Mouse (Mus musculus) lung, embryonic 14.5 days (tissue): ENCODE results near the gene Sgcb. TPM values are rescaled to one million over a fixed set of nuclear protein-coding genes. Genes with fewer than 3 reads are reported as not detected.

Source experiments
- ATAC-seq: fragments of 200-750 bp; cut with Nextera tagmentation; 2 replicates; pipeline ENCODE4 v1.8.0; 2017; ENCODE audit warnings: mild to moderate bottlenecking, moderate TSS enrichment, moderate library complexity; ENCODE audit not compliant: insufficient read depth
- DNase-seq: peaks from one replicate; pipeline ENCODE4 v3.0.0-alpha.2; 2015
- H3K27ac ChIP-seq: fragments of 300-500 bp; sonication (generic); 2 replicates; pipeline ENCODE4 v1.5.1; 2014; ENCODE audit warnings: low read depth, mild to moderate bottlenecking, moderate library complexity
- H3K27me3 ChIP-seq: fragments of 300-500 bp; sonication (generic); 2 replicates; pipeline ENCODE4 v1.6.1; 2014; ENCODE audit warnings: low read length, control low read depth; ENCODE audit not compliant: insufficient read depth
- H3K36me3 ChIP-seq: fragments of 300-500 bp; sonication (generic); 2 replicates; pipeline ENCODE4 v1.6.1; 2014; ENCODE audit warnings: control low read depth; ENCODE audit not compliant: insufficient read depth
- H3K4me1 ChIP-seq: fragments of 300-500 bp; sonication (generic); 2 replicates; pipeline ENCODE4 v1.6.1; 2014; ENCODE audit warnings: antibody characterized with exemption, control low read depth; ENCODE audit not compliant: insufficient read depth
- H3K4me2 ChIP-seq: fragments of 300-500 bp; sonication (generic); 2 replicates; pipeline ENCODE4 v1.6.1; 2014; ENCODE audit warnings: mild to moderate bottlenecking
- H3K4me3 ChIP-seq: fragments of 300-500 bp; sonication (generic); 2 replicates; pipeline ENCODE4 v1.5.1; 2014; ENCODE audit warnings: low read depth, low read length
- H3K9ac ChIP-seq: fragments of 300-500 bp; sonication (generic); 2 replicates; pipeline ENCODE4 v1.6.1; 2014
- H3K9me3 ChIP-seq: fragments of 300-500 bp; sonication (generic); 2 replicates; pipeline ENCODE4 v1.6.1; 2016; ENCODE audit warnings: low read depth, low read length, control low read depth
- CTCF ChIP-seq: IDR thresholded peaks from 2 replicates; pipeline ENCODE4 v1.5.1; 2016; ENCODE audit warnings: antibody characterized with exemption, low read depth
- WGBS: fragments of 180-500 bp; shearing (Covaris S2); extraction: QIAGEN DNeasy Blood & Tissue Kit; methylation state at CpG from one replicate; pipeline ENCODE4 v1.1.7; 2014; 5-methylcytosine and 5-hydroxymethylcytosine counted together
- polyA plus RNA-seq: library from polyadenylated mRNA; unstranded; fragments of >200 nt; fragmentation: Nextera tagmentation; extraction: Ambion mirVana; gene quantifications from 2 replicates; pipeline ENCODE4 v1.2.1, GENCODE M21; 2014

Sgcb gene
- polyA plus RNA-seq, 1 experiment from 2014 or later: 27.7 TPM

GRCm38 (mm10) chr5:73625505-73625904, 22.1 kb downstream of the Sgcb start:
- Histone ChIP-seq H3K9me3 (no peaks in the 10 kb centered on the region), H3K27me3 (no peaks in the 10 kb centered on the region), H3K4me2 (no peak overlapping the region), H3K4me3 (no peak overlapping the region), H3K36me3 (no peaks in the 10 kb centered on the region), H3K4me1 (no peaks in the 10 kb centered on the region), H3K9ac (no peak overlapping the region), H3K27ac (no peak overlapping the region)
- DNase-seq (no peak), ATAC-seq (no peak)
- no peak for TF ChIP-seq CTCF
- 66% methylated on average over 1 of the region's 1 CpGs for WGBS

- Histone ChIP-seq H3K27me3 (no peaks in the 10 kb centered on the region), H3K36me3 (no peaks in the 10 kb centered on the region), H3K9me3 (no peaks in the 10 kb centered on the region), H3K9ac (no peak overlapping the region), H3K4me1 (no peaks in the 10 kb centered on the region), H3K4me2 (no peak overlapping the region), H3K27ac (no peak overlapping the region), H3K4me3 (no peak overlapping the region)
- ATAC-seq: no peak
- WGBS: 86% methylated on average over 1 of the region's 1 CpGs
- DNase-seq: no peak
- no peak for TF ChIP-seq CTCF
These were observed 28.6 kb downstream of the Sgcb start for GRCm38 (mm10) chr5:73618969-73619368.

GRCm38 (mm10) chr5:73615211-73615610, 32.4 kb downstream of the Sgcb start:
- ATAC-seq (no peak), DNase-seq (no peak)
- WGBS: 73% methylated on average over 7 of the region's 7 CpGs
- Histone ChIP-seq H3K9ac (no peak overlapping the region), H3K9me3 (no peaks in the 10 kb centered on the region), H3K36me3 (no peaks in the 10 kb centered on the region), H3K4me1 (no peaks in the 10 kb centered on the region), H3K27me3 (no peaks in the 10 kb centered on the region), H3K4me2 (no peak overlapping the region), H3K27ac (no peak overlapping the region), H3K4me3 (no peak overlapping the region)
- no peak for TF ChIP-seq CTCF

GRCm38 (mm10) chr5:73613296-73613695, 34.3 kb downstream of the Sgcb start:
- 88% methylated on average over 8 of the region's 8 CpGs for WGBS
- Histone ChIP-seq H3K36me3 (no peaks in the 10 kb centered on the region), H3K4me2 (no peak overlapping the region), H3K4me3 (no peak overlapping the region), H3K9ac (no peak overlapping the region), H3K4me1 (no peaks in the 10 kb centered on the region), H3K27me3 (no peaks in the 10 kb centered on the region), H3K27ac (no peak overlapping the region), H3K9me3 (no peaks in the 10 kb centered on the region)
- DNase-seq: no peak
- no peak for ATAC-seq
- TF ChIP-seq CTCF: no peak

GRCm38 (mm10) chr5:73611071-73611470, 36.5 kb downstream of the Sgcb start:
- no peaks in the 10 kb centered on the region for H3K9me3 ChIP-seq
- no peak overlapping the region for H3K4me2 ChIP-seq
- H3K4me3 ChIP-seq: no peak overlapping the region
- no peaks in the 10 kb centered on the region for H3K36me3 ChIP-seq
- H3K4me1 ChIP-seq: no peaks in the 10 kb centered on the region
- no peak for TF ChIP-seq CTCF
- H3K27ac ChIP-seq: no peak overlapping the region
- DNase-seq: no peak
- ATAC-seq: no peak
- WGBS: 89% methylated on average over 4 of the region's 4 CpGs
- no peaks in the 10 kb centered on the region for H3K27me3 ChIP-seq
- H3K9ac ChIP-seq: no peak overlapping the region

GRCm38 (mm10) chr5:73604964-73605363, 42.6 kb downstream of the Sgcb start:
- no peak overlapping the region for H3K9ac ChIP-seq
- ATAC-seq (no peak), DNase-seq (no peak)
- no peaks in the 10 kb centered on the region for H3K9me3 ChIP-seq
- H3K36me3 ChIP-seq: no peaks in the 10 kb centered on the region
- no peaks in the 10 kb centered on the region for H3K27me3 ChIP-seq
- no peak overlapping the region for H3K4me2 ChIP-seq
- no peak for TF ChIP-seq CTCF
- no peak overlapping the region for H3K4me3 ChIP-seq
- H3K4me1 ChIP-seq: no peaks in the 10 kb centered on the region
- 87% methylated on average over 6 of the region's 6 CpGs for WGBS
- no peak overlapping the region for H3K27ac ChIP-seq

- no peaks in the 10 kb centered on the region for H3K4me1 ChIP-seq
- TF ChIP-seq CTCF: no peak
- H3K4me3 ChIP-seq: no peak overlapping the region
- DNase-seq: no peak
- H3K36me3 ChIP-seq: no peaks in the 10 kb centered on the region
- no peaks in the 10 kb centered on the region for H3K9me3 ChIP-seq
- no peak overlapping the region for H3K4me2 ChIP-seq
- 89% methylated on average over 6 of the region's 6 CpGs for WGBS
- no peak overlapping the region for H3K9ac ChIP-seq
- H3K27ac ChIP-seq: no peak overlapping the region
- H3K27me3 ChIP-seq: no peaks in the 10 kb centered on the region
- ATAC-seq: no peak
These were observed 43.0 kb downstream of the Sgcb start for GRCm38 (mm10) chr5:73604542-73604941.

GRCm38 (mm10) chr5:73602865-73603264, 44.7 kb downstream of the Sgcb start:
- Histone ChIP-seq H3K27ac (no peak overlapping the region), H3K4me3 (no peak overlapping the region), H3K4me2 (no peak overlapping the region), H3K36me3 (no peaks in the 10 kb centered on the region), H3K4me1 (no peaks in the 10 kb centered on the region), H3K9ac (no peak overlapping the region), H3K27me3 (no peaks in the 10 kb centered on the region), H3K9me3 (no peaks in the 10 kb centered on the region)
- ATAC-seq (no peak), DNase-seq (no peak)
- WGBS: 66% methylated on average over 3 of the region's 3 CpGs
- TF ChIP-seq CTCF: no peak
